Mouse (Mus musculus) mesoderm, embryonic 11.5 days (tissue): ENCODE measurements around the gene 5730596B20Rik.

Experiments used
- DNase-seq: peaks from one replicate; pipeline ENCODE4 v3.0.0-alpha.2; 2012; ENCODE audit warnings: low read depth, low spot score

Gene 5730596B20Rik

DNA sequence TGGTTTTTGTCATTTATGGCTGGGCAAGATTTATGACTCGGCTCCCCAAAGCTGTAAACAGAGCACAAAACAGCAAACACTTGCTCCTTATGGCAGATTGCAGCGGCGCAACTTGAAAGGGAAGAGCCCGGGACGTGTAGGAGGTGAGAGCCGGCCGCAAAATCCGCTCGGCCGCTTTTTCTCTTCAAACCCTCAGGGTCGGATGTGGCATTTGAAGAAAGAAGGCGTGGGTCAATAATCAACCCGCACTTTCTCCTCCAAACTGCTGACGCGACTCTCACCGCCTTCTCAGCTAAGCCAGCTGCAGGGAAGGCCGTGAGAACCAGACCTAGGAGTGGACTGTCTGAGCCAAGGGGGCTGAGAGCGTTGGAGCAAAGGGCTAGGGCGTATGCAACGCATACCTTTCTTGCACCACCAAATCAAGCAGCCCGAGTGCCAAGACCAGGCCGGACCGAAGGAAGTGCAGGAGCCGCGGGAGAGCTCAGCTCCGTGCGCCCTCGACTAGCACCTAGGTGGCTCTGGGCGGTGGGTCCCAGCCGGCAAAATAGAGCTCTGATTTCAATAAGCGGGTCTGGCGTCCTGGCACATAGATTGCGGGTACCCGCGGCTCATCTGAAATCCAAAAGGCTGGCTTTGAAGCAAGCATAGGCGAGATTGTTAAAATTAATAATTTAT lies at the start of gene 5730596B20Rik:
TSS of gene 5730596B20Rik (plus strand) at position 438 of the 675 bp plus-strand sequence.
- peak; percentile 87 for DNase-seq

DNA sequence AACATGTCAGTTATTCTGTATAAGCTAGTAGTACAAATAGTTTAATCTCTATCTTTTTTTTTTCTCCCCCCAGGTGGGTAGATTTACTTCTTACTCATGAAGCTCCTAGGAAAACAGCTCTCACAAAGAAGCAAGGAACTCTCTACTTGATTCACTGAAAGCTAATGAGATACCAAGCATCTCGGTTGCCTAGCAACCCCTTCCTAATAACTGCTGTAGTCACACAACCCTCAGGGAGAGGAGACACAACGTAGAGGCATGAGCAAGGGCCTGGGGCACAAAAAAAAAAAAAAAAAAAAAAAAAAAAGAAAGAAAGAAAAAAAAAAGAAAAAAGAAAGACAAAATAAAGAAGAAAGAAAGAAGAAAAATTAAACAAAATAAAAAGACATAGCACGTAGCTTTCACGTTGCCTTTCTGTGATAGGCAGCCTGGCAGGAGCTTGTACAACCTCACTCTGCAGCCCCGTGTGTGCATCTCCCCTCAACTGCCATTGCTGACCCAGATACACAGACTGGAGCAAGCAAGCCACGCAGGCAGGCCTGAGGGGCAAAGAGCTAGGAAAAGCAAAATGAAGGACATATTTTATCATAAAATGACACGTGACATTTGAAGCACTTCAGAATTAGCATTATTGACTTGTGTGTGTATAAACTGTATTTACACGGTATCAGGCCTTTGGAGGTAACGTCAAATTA lies 39.3 kb upstream of the 5730596B20Rik start:
- peak; percentile 77 for DNase-seq

DNA sequence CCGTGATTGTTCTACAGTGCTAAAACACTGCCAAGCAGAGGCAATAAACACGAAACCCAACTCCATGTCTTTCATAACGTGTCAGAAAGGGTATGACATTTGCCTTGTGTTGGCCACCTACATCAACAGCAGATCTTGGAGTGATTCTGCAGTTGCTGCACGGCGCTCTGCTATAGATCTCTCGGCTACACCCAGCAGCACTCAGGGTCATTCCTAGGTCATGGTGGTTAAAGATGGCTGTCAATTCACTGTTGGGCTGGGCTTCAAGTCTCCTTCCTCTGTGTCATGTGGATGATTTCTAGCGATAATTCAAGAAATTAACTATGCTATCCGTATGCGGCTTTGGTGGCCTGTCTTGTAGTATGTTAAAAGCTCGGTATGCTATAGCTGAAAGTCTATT lies 38.7 kb upstream of the 5730596B20Rik start:
- no peak for DNase-seq

DNA sequence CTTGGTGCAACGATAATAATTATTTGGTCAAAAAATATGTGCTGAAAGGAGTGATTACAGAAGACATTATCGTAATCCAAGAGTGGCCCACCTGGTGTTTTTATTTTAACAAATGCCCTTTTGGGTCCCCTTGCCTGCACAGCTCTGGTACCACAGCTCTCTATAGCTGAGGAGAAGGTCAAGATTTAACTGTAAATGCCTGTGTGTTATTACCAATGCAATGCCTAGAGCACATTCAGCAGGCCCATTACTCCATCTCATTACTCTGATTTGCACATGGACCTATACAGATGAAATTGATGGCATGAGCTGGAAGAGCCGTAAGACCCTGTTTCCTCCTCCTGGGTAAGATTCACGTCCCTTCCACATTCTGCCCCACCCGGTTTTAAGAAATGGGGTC lies 38.2 kb upstream of the 5730596B20Rik start:
- no peak for DNase-seq

DNA sequence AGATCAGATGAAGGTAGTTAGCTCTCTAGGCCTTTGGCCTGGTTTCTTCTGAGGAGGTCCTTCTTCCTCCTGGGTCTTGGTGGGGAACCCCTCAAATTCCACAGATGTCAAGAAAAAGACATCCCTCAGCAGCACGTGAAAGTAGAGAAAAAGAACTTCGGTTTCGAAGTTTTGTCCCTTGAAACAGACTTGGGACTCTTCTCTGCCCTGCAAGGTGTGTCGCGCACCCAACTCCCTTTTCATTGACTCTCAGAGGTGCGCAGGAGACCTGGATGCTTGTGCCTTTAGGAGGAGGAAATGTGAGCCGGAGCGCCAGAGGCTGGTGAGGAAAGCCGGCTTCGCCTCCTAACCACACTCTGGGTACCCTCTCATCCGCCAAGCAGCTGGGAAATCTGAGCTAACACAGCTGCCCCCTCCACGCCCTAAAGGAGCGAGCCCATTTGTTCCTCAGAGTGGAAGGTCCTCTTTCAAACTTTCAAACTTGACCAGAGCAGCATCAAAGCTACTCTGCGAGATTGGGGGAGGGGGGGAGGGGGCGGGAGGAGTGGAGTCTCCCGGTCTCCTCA lies 26.8 kb upstream of the 5730596B20Rik start:
- no peak for DNase-seq

DNA sequence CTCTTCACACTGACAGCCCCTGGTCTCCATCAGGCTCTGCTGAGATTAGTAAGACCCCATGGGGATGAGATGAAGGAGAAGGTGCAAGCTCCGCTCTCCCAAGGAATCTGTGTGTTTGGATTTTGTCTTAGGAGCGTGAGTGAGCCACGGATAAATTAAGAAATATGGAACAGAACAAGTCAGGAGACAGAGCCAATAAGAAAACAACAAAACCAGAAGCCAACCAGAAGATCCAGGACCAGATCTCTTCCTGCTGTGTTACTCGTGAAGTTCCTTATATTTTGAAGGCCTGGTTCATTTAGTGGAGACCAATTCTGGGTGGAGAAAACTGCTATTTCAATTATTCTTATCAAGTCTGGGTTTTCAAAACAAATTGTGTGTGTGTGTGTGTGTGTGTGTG lies 25.7 kb upstream of the 5730596B20Rik start:
- DNase-seq, result no peak

DNA sequence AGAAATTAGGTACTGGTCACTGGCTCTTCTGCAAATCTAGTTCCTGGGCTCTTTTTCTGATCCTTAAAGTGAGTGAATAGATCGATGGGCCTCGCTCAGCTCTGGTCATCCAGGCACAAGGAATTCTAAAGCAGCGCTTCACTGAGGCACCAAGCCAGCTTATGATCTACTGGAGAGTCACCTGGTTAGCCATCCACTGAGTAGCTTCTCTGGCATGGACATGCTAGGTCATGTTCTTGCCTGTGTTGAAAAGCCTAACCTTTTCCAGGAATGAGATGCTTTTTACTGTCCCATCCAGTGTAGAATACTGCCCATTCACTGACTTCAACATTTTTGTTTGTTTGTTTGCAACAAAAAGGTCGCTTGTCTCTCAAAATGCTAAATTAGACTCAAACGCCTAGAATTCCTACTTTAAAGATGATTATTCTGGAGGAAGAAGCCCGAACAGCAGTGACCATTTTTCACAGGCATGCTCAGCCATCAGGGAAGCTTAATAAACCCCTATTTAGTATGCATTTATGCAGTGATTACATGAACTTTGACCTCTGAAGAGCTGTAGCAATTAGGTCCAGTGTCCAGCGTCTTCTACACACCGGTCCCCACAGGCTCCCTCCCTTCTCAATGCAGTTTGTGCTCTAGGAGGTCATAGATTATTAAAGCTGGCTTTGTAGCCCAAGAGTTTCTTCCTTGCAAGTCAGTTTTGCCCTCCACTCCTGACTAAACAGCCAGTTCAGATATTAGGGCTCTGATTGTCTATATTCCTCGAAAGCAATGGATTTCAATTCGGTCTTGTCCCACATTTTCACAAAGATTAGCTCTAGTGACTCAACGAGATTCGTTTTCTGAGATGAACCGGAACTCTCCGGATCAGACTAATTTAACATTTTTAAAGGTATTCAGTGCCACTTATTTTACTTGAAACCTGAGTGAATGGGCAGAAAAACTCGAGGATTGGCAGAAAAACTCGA lies 24.8 kb upstream of the 5730596B20Rik start:
- DNase-seq, result no peak

DNA sequence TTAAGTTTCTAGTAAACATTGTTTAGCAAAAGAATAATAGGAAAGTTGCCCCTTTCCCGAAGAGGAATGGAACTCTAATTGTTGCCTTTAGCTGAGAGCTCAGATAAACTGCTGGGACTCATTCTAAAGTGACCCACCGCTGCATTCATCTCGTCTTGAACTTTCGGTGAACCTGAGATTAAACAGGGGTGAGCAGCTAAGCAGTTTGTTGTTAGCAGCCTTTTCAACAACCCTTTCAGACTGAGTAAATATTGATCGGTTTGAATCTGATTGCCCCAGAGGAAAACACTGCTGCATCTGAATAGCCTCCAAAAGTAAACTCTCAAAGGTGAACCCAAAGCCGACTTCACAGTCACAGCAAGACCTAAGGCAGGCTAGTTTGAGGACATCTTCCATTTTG lies 24.0 kb upstream of the 5730596B20Rik start:
- no peak for DNase-seq

DNA sequence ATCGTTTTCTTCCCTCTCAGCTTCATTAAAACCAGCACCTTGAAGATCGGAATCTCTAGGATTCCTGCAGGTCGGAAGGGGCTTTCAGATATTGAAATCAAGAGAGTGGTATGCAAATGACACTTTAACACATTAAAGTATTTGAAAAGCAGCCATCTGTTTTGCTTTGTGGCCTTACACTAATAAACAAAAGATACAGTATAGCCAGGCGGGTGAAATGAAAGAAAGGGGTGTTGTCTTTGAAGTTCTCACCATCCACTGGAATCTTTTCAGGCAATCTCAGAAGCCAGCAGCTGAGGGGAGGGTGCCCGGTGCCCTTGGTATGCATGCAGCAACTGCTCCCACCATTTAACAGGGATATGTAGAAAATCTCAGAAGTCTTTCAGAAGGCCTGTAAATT lies 23.3 kb upstream of the 5730596B20Rik start:
- DNase-seq, result no peak

DNA sequence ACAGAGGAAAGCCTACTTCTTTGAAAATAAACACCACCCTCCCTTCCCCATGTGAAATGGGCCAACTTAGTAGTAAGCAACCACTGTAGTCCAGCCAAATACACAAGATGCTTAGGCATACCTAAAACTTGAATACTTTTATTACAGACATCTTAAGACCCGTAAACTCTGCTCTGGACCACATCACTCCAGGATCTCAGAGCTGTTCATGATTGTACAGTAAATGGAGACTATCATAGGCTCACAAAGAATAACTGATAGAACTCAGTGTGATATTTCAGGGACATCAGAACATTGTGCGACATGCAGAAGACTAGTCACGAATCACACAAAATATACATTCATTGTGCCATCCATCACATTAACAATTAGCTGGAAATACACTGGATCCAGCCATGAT lies 21.8 kb upstream of the 5730596B20Rik start:
- DNase-seq, result no peak

DNA sequence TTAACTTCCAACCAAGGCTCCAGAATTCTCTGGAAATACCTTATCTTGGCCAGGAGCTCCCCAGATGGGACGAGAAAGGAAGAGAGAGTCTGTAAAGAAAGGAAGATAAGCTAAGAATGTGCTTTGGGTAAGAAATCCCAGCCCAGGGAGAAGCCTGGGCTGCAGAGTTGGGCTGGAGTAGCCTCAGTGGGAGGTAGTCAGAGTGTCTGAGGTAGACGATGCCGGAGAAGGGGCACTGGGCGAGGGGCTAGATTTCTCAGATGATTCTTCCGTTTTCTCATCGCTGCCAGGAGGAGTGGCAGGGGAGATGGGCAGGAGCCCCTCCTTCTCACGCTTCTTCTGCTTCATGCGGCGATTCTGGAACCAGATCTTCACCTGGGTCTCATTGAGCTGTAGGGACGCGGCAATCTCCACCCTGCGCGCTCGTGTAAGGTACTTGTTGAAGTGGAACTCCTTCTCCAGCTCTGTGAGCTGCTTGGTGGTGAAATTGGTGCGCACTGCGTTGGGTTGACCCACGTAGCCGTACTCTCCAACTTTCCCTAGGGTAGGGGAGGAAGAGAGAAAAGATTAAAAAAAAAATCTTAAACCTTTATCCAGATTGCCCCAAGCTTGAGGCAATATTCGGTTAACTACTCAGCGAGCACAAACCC lies 20.6 kb upstream of the 5730596B20Rik start:
- no peak for DNase-seq

DNA sequence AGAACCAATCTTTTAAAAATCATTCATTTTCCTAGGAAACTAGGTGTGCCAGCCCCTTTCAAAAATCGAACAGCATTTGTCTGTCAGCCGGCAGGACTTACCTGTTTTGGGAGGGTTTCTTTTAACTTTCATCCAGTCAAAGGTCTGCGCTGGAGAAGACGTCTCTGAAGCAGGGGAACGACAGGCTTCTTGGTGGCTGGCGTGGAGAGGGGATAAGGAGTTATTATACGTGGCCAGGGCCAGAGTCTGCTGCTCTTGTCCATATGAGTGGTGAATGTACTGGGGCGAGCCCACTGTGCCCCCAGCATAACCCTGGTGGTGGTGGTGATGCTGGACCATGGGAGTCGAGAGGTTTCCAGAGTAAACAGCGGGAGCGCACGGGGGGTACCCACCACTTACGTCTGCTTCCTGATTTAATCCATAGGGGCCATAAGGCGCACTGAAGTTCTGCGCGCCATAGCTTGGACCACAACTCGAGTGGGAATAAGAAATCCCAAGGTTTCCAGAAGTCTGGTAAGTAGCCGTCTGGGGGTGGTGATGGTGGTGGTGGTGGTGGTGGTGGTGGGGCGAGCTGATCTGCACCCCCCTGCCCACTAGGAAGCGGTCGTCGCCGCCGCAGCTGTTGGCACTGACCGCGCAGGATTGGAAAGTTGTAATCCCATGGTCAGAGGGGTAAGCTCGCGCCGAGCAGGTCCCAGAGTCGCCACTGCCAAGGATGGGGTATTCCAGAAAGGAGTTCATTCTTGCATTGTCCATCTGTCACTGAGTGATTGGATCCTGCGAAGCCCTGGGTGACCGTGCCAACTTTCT lies 19.6 kb upstream of the 5730596B20Rik start:
- DNase-seq, result no peak

DNA sequence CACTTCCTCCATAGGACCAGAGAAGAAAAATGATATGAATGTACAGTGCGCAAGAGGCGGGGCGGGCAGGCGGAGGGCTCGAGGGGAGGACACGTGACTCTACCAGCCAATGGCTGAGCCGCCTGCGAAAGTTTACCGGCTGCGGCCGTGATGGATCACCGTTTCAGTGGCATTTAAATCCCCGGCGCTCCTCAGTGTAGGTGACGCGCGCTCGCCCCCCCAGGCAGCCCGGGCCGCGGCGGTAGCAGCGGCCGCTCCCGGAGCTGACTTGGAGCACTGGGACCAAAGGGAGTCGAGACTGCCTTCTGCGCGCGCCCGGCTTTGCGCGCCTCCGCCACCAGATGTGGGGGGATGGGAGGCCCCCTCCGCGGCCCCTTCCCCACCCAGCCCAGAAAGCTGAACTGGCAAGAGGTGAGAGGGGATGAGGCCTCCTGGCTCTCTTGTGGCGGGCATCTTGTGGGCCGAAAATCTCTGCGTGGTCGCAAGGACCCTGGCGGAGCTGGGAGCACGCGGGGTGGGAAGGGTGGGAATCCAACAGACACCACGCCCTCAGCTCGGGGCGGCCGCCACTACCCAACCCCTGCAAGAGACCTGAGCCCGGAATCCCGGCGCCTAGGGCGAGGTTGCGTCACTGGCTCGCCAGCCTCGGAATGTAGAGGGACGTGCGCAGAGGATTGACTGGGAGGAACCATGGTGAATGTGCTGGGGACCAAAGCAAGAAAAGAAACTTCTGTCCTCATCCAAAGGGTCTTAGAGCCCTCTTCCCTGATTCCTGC lies 18.8 kb upstream of the 5730596B20Rik start, which contains the start of gene Hoxa1:
TSS of gene Hoxa1 (minus strand) at position 42 of the 776 bp plus-strand sequence.
- DNase-seq, result peak; percentile 93

DNA sequence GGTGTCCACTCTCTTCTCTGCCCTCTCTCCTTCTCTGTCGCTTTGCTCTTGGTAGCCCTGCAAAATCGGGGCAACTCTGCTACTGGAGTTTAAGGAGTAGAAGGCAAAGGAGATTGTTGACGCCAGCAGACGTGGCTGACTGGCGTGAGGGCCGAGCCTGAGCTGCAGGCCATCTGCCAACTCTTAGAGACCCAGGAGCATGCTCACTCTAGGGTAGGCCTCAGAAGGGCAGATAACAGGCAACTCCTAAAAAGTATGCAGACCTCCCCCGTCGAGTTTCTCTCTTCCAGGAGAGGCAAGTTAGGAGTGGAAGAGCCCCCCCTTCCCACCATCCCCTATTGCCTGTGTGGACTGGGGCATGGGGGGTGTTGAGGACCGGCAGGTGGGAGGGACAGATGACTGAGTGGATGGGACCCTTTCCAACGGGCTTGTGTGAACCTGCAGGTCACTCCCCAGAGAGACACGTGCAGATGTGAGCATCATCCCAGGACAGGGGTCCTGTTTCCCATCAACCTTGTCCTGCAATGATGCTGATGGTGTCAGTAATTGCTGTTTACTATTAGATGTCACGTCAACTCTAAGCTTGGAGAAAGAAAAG lies 18.0 kb upstream of the 5730596B20Rik start:
- no peak for DNase-seq

DNA sequence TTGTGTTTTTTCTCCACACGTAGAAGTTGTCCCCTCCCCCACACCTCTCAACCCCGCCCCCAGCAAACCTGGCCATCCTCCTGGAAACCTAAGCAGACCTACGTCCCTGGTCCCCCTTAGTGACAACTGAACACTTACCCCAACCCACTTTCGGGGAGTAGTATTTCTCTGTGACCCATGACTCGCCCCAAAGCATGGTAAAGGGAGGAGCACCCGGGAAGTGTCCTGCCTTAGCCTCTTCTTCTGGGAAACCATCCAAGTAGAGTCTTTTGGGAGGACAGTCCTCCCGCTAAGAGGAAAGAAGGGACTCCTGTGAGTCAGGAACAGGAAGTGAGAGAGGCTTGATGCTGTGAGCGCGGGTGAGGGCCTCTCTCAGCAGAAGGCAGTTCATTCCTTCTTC lies 17.3 kb upstream of the 5730596B20Rik start:
- DNase-seq, result no peak

DNA sequence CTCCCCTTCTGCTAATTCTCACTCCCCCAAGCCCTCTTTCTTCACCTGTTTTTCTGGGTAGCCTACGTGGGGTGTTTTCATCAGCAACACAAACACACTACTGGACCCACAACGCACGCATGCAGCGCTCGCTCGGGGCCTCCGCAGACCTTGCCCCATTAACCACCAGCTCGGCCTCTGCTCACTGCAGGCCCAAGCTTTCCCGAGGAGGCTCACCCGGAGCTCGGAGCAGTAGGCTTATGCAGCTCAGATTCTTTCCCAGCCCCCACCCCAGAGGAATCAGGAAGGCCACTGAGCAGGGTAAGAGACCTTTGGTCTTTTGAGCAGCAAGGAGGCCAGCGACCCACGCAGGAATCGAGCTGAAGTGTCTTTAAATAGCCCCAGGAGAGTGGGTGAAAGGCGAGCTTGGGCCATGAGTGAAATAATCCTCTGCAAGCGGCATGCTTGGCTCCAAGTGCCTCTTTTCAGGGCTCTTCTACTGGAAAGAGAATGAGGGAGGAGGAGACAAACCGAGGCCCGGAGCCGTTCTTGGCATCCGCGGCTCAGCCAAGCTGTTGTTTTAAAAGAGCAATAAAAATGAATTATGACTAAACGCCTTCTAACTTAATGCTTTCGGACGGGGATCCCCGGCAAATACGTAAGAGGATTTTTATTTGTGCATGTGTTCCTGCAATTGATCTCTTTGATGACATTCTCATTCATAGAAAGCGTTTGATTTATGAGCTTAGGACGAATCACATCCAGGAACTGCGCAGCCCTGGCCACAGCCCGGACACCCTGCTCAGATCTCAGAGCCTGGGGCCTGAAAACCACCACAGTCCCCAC lies 16.6 kb upstream of the 5730596B20Rik start:
- DNase-seq, result peak; percentile 89

DNA sequence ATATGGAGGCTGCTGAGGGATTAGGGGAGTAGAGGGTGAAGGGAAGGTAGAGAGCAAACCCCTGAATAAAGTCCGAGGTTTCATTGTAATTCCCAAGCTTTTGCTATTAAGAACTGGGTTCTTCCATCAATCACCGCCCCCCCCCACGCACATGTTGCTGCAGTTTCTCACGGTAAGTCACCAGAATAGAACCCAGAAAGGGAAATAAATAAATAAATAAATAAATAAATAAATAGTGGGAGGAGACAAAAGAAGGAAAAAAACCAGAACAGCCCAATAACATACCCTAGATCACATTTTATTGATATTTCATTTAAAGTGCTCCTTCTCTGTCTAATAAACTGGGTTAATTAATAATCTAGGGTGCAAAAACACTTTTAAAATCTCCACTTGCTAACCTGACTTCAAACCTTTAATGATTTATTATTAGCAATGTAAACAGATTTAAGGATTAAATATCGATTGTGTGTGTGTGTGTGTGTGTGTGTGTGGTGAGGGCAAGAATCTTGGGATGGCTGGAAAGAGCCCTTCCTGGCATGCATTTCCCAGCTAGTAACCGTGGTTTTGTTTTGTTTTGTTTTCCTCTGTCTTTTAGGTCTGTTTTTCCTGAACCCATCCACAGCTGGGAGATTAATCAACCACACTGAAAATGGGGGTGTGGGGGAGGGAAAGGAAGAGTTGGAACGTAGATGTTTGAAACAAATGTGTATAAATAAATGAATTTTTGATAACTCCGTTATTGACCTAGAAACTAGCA lies 15.8 kb upstream of the 5730596B20Rik start:
- DNase-seq, result no peak

DNA sequence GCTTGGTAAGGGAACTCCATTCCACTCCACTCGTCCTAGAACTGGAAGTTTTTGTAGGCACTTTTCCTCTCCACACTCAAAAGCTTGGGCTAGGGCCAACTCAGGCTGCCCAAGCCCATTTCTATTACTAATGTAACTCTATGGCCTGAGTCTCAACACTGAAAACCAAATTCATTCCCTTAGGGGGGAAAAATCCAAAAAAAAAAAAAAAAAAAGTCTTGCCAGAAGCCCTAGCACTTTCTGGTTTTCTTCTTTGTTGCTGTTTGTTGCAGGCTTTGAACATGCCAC lies 15.3 kb upstream of the 5730596B20Rik start:
- no peak for DNase-seq
